Mouse (Mus musculus): ENCODE results near the gene Gm20388. TPM values are rescaled to one million over a fixed set of nuclear protein-coding genes. Genes with fewer than 3 reads are reported as not detected.

Gene Gm20388
- polyA plus RNA-seq, 1 experiment: 0.36 TPM

DNA sequence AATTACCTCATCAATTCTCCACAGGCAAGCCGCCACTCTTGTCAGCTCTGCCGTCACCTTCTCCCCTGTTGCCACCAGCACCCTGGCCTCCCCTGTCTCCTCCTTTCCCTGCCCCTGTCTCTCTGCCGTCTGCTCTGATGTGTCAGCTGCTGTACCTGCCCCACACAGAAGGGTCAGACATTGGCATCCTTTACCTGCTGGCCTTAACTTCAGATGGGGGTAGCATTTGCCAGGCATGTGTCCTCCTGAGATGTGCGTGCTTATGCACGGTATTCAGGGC is 2883.5 kb downstream of the Gm20388 start:
- Histone ChIP-seq H3K9me3 (ENCODE audit: control insufficient read depth, low read length) (no peaks in the 10 kb centered on the region), H3K4me3 (replicated peaks) (no peak overlapping the region), H3K27me3 (ENCODE audit: control insufficient read depth) (no peaks in the 10 kb centered on the region), H3K36me3 (ENCODE audit: control insufficient read depth) (peaks cover 24% of the 10 kb centered on the region), H3K4me1 (ENCODE audit: control insufficient read depth) (peaks cover 4% of the 10 kb centered on the region)
- TF ChIP-seq GATA1 (IDR thresholded peaks at IDR 0.05; ENCODE audit: low read length) (no peak), TAL1 (IDR thresholded peaks at IDR 0.05; ENCODE audit: low read length) (no peak)

DNA sequence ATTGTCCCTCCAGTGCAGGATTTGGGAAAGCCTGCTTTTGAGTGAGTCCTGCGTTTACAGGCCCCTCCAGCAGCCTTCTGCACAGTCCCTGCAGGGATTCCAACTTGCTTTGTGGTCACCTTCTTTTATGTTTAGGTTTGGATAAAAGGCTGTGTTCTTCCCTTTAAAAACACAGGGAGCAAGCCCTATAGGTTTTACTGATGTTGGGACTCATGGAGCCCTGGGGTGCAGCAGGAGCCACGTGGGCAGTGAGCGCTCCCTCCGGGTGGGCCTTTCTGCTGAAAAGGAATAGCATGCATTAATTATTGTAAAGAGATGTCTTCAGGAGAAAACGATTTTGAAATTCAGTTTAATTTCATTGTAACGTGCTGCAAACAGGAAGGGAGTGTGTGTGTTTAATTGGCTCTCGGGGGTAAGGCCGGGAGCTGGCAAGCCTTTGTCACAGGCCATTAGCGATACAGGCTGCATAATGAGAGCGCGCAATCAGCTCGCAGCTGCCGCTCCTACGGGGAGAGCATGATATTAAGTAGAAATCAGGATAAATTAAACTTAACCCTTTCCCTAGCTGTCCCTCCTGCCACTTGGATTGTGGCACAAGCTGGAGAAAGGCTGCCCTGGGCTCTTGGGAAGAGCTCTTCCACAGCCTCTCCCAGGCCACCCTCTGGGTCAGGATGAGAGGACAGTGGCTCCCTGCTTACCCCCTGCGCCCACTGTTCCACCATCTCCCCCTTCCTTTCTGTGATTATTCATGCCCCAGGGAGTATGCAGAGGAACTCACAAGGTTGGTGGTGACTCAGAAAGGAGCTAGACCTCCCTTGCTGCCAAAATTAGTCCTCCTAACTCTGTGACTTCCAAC is 2893.5 kb downstream of the Gm20388 start:
- Histone ChIP-seq H3K4me1 (ENCODE audit: control insufficient read depth) (peaks cover 2% of the 10 kb centered on the region), H3K9me3 (ENCODE audit: control insufficient read depth, low read length) (no peaks in the 10 kb centered on the region), H3K36me3 (ENCODE audit: control insufficient read depth) (peaks cover 12% of the 10 kb centered on the region), H3K4me3 (replicated peaks) (no peak overlapping the region), H3K27me3 (ENCODE audit: control insufficient read depth) (no peaks in the 10 kb centered on the region)
- TF ChIP-seq TAL1 (IDR thresholded peaks at IDR 0.05; ENCODE audit: low read length) (no peak), GATA1 (IDR thresholded peaks at IDR 0.05; ENCODE audit: low read length) (no peak)

DNA sequence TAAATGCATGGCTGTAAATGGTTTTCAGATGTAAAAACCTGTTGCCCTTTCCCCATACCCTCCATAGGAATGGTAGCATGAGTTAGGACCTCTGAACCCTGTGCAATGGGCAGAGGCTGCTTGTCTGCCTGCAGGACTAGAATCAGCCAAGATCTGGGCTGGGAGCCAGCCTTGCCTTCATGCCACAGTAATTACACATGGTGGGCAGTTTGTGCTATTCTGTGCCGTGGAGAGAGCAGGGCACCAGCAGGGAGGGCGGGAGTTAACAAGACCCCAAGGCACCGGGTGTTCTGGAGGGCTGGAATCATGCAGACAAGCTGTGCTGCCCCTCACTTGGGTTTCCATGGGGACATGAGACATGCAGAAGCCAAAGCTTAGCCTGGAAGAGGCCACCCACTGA is 2894.7 kb downstream of the Gm20388 start:
- no peaks in the 10 kb centered on the region for H3K27me3 ChIP-seq (ENCODE audit: control insufficient read depth)
- H3K36me3 ChIP-seq (ENCODE audit: control insufficient read depth): peaks cover 9% of the 10 kb centered on the region
- H3K4me1 ChIP-seq (ENCODE audit: control insufficient read depth): peaks cover 2% of the 10 kb centered on the region
- TF ChIP-seq TAL1 (IDR thresholded peaks at IDR 0.05; ENCODE audit: low read length): no peak
- TF ChIP-seq GATA1 (IDR thresholded peaks at IDR 0.05; ENCODE audit: low read length): no peak
- H3K9me3 ChIP-seq (ENCODE audit: control insufficient read depth, low read length): no peaks in the 10 kb centered on the region
- no peak overlapping the region for H3K4me3 ChIP-seq (replicated peaks)

DNA sequence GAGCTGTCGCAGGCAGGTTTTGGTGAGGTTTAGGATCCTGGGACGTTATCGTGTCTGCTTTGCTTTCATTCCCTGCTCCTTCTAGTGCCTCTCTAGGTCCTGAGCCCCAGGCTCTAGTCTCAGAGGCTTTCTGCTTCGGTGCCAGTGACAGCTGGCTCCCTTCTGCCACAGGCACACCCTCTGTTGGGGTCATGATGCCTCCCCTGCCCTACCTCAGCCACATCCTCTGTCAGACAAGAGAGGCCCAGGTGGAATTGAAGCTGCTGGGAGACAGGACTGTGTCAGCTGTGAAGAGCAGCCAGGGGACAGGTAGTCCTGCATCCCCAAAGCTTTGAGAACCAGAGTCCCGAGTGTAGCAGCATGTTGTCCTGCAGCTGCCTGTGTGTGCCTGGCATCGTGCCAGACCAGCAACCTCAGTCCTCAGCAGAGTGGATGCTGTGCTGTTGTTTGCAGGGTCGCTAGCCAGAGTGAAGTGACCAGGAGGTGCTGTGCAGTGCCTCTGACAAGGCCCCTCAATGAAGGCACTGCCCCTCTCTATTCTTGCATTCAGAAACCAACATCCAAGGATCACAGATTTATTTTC is 2896.4 kb downstream of the Gm20388 start:
- Histone ChIP-seq H3K27me3 (ENCODE audit: control insufficient read depth) (no peaks in the 10 kb centered on the region), H3K4me3 (replicated peaks) (no peak overlapping the region), H3K9me3 (ENCODE audit: control insufficient read depth, low read length) (no peaks in the 10 kb centered on the region), H3K36me3 (ENCODE audit: control insufficient read depth) (peaks cover 17% of the 10 kb centered on the region), H3K4me1 (ENCODE audit: control insufficient read depth) (peaks cover 2% of the 10 kb centered on the region)
- TF ChIP-seq GATA1 (IDR thresholded peaks at IDR 0.05; ENCODE audit: low read length) (no peak), TAL1 (IDR thresholded peaks at IDR 0.05; ENCODE audit: low read length) (no peak)

DNA sequence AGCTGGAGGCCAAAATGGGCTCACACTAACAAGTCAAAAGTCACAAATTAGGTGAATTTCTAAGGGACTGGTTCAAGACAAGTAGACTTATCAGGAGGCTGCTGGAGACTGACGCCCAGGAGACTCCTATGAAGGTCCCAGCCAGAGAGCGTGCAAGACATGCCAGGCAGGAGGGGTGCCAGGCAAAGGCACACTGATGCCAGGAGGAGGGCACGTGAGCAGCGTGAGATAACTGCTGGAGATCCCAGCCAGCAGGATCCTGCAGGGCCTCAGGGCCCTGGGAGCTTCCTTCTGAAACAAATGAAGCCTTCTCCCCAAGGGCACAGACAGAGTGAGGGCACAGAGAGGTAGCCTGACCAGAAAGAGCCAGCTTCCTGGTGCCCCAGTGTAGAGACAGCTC is 2897.3 kb downstream of the Gm20388 start:
- Histone ChIP-seq H3K4me3 (replicated peaks) (no peak overlapping the region), H3K27me3 (ENCODE audit: control insufficient read depth) (no peaks in the 10 kb centered on the region), H3K4me1 (ENCODE audit: control insufficient read depth) (peaks cover 2% of the 10 kb centered on the region), H3K9me3 (ENCODE audit: control insufficient read depth, low read length) (no peaks in the 10 kb centered on the region), H3K36me3 (ENCODE audit: control insufficient read depth) (peaks cover 16% of the 10 kb centered on the region)
- TF ChIP-seq TAL1 (IDR thresholded peaks at IDR 0.05; ENCODE audit: low read length) (no peak), GATA1 (IDR thresholded peaks at IDR 0.05; ENCODE audit: low read length) (no peak)

DNA sequence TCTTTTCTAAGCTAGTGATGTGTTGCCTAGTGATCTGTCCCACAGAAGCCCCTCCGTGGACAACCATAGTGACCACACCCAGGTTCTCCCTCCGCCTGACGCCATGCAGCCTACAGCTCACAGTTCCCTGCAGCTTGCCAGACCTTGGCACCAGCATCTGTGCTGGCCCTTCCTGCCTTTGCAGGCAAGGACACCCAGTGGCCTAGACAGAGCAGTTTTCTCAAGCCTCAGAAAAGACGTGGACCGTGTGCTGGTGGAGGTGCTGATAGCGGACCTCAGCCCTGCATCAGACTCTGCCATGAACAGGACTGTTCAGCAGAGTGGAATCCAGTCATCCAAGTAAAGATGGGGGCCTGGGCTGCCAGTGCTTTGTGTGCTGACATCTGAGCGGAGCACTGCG is 2899.7 kb downstream of the Gm20388 start:
- TF ChIP-seq TAL1 (IDR thresholded peaks at IDR 0.05; ENCODE audit: low read length) (no peak), GATA1 (IDR thresholded peaks at IDR 0.05; ENCODE audit: low read length) (no peak)
- peaks cover 2% of the 10 kb centered on the region for H3K4me1 ChIP-seq (ENCODE audit: control insufficient read depth)
- H3K4me3 ChIP-seq (replicated peaks): no peak overlapping the region
- H3K36me3 ChIP-seq (ENCODE audit: control insufficient read depth): peaks cover 28% of the 10 kb centered on the region
- no peaks in the 10 kb centered on the region for H3K27me3 ChIP-seq (ENCODE audit: control insufficient read depth)
- H3K9me3 ChIP-seq (ENCODE audit: control insufficient read depth, low read length): no peaks in the 10 kb centered on the region

DNA sequence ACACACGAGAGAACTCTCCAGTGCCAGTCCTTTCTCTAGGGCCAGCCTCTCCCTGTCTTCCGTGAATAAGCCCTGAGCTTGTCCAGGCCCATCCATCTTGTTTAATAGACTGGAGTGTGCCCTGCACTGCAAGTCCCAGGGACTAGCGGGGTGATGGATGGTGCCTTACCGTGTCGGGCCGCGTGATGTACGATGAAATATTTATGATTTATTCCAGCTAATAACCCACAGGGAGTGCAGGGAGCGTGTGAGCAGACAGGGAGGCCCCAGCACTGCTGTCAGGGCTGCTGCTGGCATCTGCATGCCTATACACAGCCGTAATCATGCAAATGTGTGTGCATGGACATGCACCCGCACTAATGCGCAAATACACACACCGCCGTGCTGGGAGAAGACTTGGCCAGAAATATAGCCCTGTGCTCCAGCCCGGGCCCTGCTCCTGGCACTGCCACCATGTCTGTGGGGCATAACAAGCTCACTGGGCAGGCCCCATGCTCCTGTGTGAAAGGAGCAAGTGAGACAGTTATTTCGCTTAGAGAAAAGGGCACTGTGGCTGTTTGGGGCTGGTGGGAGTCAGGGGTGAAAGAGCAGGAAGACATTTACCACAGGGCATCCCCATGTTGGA is 2901.3 kb downstream of the Gm20388 start:
- H3K27me3 ChIP-seq (ENCODE audit: control insufficient read depth): no peaks in the 10 kb centered on the region

DNA sequence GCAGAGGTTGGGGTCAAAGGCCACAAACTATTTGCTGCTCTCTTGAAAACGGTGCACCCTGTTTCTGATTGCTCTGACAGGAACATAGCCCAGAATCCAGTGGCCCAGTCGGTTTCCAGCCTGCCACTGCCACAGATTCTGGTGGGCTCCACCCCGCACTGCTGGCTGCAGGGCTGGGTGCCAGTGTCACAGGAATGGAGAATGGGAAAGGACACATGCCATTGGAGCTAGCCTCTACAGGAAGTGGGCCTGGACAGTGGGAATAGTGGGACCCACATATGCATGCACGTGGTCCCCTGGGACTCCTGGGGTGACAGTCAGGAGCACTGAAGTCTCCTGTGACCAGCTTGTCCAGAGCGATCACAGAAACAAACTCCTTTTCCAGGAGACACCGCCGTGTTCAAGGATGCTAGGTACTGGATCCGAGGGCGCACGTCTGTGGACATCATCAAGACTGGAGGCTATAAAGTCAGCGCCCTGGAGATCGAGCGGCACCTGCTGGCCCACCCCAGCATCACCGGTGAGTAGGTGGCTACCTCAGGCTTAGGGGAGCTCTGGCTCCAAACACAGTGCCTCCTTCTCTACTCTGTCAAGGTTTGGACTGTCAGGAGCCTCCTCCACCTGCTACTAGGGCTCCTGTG is 2902.1 kb downstream of the Gm20388 start:
- H3K4me3 ChIP-seq (replicated peaks): no peak overlapping the region
- peaks cover 28% of the 10 kb centered on the region for H3K36me3 ChIP-seq (ENCODE audit: control insufficient read depth)
- no peak for TF ChIP-seq TAL1 (IDR thresholded peaks at IDR 0.05; ENCODE audit: low read length)
- TF ChIP-seq GATA1 (IDR thresholded peaks at IDR 0.05; ENCODE audit: low read length): no peak
- H3K9me3 ChIP-seq (ENCODE audit: control insufficient read depth, low read length): no peaks in the 10 kb centered on the region
- H3K4me1 ChIP-seq (ENCODE audit: control insufficient read depth): peaks cover 2% of the 10 kb centered on the region
- H3K27me3 ChIP-seq (ENCODE audit: control insufficient read depth): no peaks in the 10 kb centered on the region

More for the DNA sequence above, 2901.3 kb downstream of the Gm20388 start:
- peaks cover 28% of the 10 kb centered on the region for H3K36me3 ChIP-seq (ENCODE audit: control insufficient read depth)
- peaks cover 2% of the 10 kb centered on the region for H3K4me1 ChIP-seq (ENCODE audit: control insufficient read depth)
- TF ChIP-seq TAL1 (IDR thresholded peaks at IDR 0.05; ENCODE audit: low read length) (no peak), GATA1 (IDR thresholded peaks at IDR 0.05; ENCODE audit: low read length) (no peak)
- H3K9me3 ChIP-seq (ENCODE audit: control insufficient read depth, low read length): no peaks in the 10 kb centered on the region
- H3K4me3 ChIP-seq (replicated peaks): no peak overlapping the region

DNA sequence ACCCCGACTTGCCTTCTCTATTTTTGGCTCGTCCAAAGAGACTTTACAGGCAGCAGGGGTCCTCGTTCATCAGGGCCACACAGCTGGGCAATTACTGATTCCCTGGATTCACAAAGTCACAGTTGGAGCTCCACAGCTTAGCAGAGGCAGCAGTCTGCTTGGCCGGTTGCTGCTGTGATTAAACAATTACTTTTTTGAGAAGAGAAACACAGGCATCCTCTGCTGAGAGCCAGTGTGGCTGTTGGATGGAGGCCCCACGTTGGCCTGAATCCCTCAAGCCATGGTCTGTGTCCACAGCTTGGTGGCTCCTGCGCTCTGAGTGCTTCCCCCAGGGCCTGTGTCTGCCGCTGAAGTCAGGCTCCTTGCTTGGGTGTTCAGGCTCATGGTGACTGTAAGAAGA is 2904.0 kb downstream of the Gm20388 start:
- TF ChIP-seq GATA1 (IDR thresholded peaks at IDR 0.05; ENCODE audit: low read length) (no peak), TAL1 (IDR thresholded peaks at IDR 0.05; ENCODE audit: low read length) (no peak)
- Histone ChIP-seq H3K27me3 (ENCODE audit: control insufficient read depth) (no peaks in the 10 kb centered on the region), H3K4me1 (ENCODE audit: control insufficient read depth) (peaks cover 2% of the 10 kb centered on the region), H3K4me3 (replicated peaks) (no peak overlapping the region), H3K36me3 (ENCODE audit: control insufficient read depth) (peaks cover 28% of the 10 kb centered on the region), H3K9me3 (ENCODE audit: control insufficient read depth, low read length) (no peaks in the 10 kb centered on the region)

All from erythroblast, embryonic 14.5 days (primary cell).